Mouse (Mus musculus): Measurements from ENCODE around the gene Olfr19. TPM values are rescaled to one million over a fixed set of nuclear protein-coding genes. Genes with fewer than 3 reads are reported as not detected.
"Not testable (repeated sequence)": the region's sequence is repeated elsewhere in the genome, so short reads cannot be mapped to it uniquely, and the experiment has no call there.

Olfr19 gene
- not detected for total RNA-seq (2021)
- long read RNA-seq, experiment 1, result 0 reads
- long read RNA-seq, experiment 2, result 0 reads

- no peak for DNase-seq
These were observed at the start of gene Olfr19 for GRCm38 (mm10) chr16:16676305-16676704. Olfr19 (minus strand) TSS chr16:16676405.

DNA sequence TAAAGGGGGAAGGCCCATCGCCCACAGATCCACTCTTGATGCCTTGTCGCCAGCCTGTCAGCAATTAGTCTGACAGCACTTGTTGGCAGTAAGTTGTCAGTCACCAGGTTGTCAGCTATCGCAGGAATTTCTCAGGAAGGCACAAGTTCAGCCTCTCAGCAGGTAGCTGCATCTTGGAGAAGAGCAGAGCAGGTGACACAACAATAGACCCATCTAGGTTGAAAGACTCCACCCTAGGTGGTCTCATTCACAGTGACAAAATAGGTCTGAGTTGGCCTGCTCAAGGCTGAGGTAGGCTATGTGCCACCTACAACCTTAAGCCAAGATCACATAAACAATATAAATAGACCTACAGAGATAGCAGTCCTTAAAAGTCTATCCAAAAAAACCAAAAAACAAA is 8.8 kb upstream of the Olfr19 start:
- DNase-seq, result no peak

GRCm38 (mm10) chr16:16684053-16684452 is 7.8 kb upstream of the Olfr19 start:
- DNase-seq, result no peak

- DNase-seq, result no peak
These were observed 11.2 kb downstream of the Olfr19 start for GRCm38 (mm10) chr16:16664994-16665393.

DNA sequence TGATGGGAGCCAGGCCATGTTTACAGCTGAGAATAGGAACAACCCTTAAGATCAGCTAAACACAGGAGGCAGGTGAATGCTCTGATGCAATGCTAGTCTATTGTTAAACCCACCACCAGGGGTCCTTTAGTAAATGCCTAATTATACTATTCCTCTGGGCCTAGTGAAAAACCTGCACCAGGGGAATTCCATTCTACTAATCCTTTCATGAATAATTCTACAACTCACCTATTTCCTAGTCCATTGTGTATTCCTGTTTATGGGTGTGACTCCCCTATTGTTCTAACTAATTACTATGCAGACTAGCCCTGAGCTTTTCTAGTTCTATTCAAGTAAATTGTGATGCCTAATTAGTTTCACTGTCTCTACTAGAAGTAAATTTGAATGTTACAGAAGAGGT is 11.7 kb downstream of the Olfr19 start:
- DNase-seq, result not testable (repeated sequence)

DNA sequence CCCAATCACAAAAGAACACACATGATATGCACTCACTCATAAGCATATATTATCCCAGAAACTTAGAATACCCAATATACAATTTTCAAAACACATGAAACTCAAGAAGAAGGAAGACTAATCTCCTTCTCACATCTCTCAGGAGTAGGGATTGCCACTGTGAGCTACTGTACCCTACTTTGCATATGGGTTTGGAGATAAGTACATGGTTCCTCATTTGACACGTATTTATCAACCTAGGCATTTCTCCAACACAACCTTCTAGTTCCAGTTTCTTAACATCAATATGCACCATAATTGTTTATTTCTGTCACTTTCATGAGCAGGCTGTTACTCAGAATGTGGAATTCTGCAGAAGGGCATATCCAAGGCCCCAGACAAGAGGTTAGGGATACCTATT is 31.1 kb downstream of the Olfr19 start:
- DNase-seq, result no peak

GRCm38 (mm10) chr16:16633730-16634129 is 42.5 kb downstream of the Olfr19 start:
- DNase-seq, result no peak

Other genes starting within 250 kb of the Olfr19 start
- 10 to 100 TPM; 10.1 to 20.2 TPM for gene Fgd4, start 75.9 kb downstream of the Olfr19 start, total RNA-seq (2021)
- gene Spag6l, start 153.1 kb upstream of the Olfr19 start, total RNA-seq (2021), result not detected
- not detected for gene Igll1, start 187.6 kb upstream of the Olfr19 start, total RNA-seq (2021)
- 10 to 100 TPM; 14.8 to 21.5 TPM for gene Top3b, start 194.3 kb upstream of the Olfr19 start, total RNA-seq (2021)
- not detected for gene Vpreb1, start 194.4 kb upstream of the Olfr19 start, total RNA-seq (2021)
- 10 to 100 TPM; 10.8 to 10.9 TPM for gene Ppm1f, start 220.1 kb upstream of the Olfr19 start, total RNA-seq (2021)

Data from gastrocnemius, postnatal 25 days (tissue).